Mouse (Mus musculus) midbrain, embryonic 15.5 days (tissue): Measurements from ENCODE around the gene Gstp3. TPM values are rescaled to one million over a fixed set of nuclear protein-coding genes. Genes with fewer than 3 reads are reported as not detected.
A peak's percentile ranks its signal among the peaks of the same experiment; 100 is the strongest.

Source experiments
- ATAC-seq: fragments of 200-750 bp; cut with Nextera tagmentation; replicated peaks from 2 replicates; pipeline ENCODE4 v1.8.0; 2017; ENCODE audit warnings: moderate TSS enrichment
- H3K27ac ChIP-seq: fragments of 300-500 bp; sonication (generic); 2 replicates; pipeline ENCODE4 v1.5.1; 2015; ENCODE audit warnings: mild to moderate bottlenecking, inconsistent platforms
- H3K27me3 ChIP-seq: fragments of 300-500 bp; sonication (generic); replicated peaks from 2 replicates; pipeline ENCODE4 v1.6.1; 2015; ENCODE audit warnings: inconsistent platforms
- H3K36me3 ChIP-seq: fragments of 300-500 bp; sonication (generic); replicated peaks from 2 replicates; pipeline ENCODE4 v1.6.1; 2015; ENCODE audit warnings: inconsistent platforms
- H3K4me1 ChIP-seq: fragments of 300-500 bp; sonication (generic); 2 replicates; pipeline ENCODE4 v1.6.1; 2015; ENCODE audit warnings: inconsistent platforms
- H3K4me2 ChIP-seq: fragments of 300-500 bp; sonication (generic); 2 replicates; pipeline ENCODE4 v1.6.1; 2015; ENCODE audit warnings: inconsistent platforms, mild to moderate bottlenecking, moderate library complexity
- H3K4me3 ChIP-seq: fragments of 300-500 bp; sonication (generic); 2 replicates; pipeline ENCODE4 v1.5.1; 2015; ENCODE audit warnings: mild to moderate bottlenecking, inconsistent platforms
- H3K9ac ChIP-seq: fragments of 300-500 bp; sonication (generic); 2 replicates; pipeline ENCODE4 v1.6.1; 2015; ENCODE audit warnings: mild to moderate bottlenecking, inconsistent platforms
- H3K9me3 ChIP-seq: fragments of 300-500 bp; sonication (generic); 2 replicates; pipeline ENCODE4 v1.6.1; 2016; ENCODE audit warnings: inconsistent platforms
- WGBS: fragments of 180-500 bp; shearing (Covaris S2); methylation state at CpG from one replicate; pipeline ENCODE4 v1.1.7; 2015; ENCODE audit warnings: mixed read lengths; 5-methylcytosine and 5-hydroxymethylcytosine counted together
- polyA plus RNA-seq: library from polyadenylated mRNA; unstranded; fragments of >200 nt; fragmentation: Nextera tagmentation; extraction: Ambion mirVana; gene quantifications from 2 replicates; pipeline ENCODE4 v1.2.1, GENCODE M21; 2015

Gstp3 gene
- polyA plus RNA-seq, 1 experiment from 2014 or later, result not detected

DNA sequence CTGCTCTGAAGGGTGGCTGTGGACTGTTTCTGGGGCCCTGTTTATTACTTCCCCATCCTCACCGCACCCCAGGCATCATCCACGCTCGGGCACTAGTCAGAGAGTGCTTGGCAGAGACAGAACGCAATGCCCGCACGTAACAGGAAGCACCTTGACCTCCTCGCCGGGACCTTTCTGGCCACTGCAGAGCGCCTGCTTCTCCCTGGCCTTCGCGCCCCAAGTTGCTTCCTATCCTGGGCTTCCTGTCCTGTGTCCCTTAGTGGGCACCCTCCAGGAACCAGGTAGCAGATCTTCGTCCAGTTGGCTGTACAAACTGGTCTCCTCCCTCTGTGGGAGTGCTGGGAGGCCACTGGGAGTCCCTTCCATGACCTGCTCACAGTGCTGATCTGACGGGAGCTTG, 39.1 kb upstream of the Gstp3 start:
- no peaks in the 10 kb centered on the region; the same call in 1 of the 2 replicates for H3K36me3 ChIP-seq
- ATAC-seq, result no peak
- 90% methylated on average over 13 of the region's 13 CpGs for WGBS
- no peaks in the 10 kb centered on the region for H3K9me3 ChIP-seq
- 0 out of 2 replicates have a peak overlapping the region, but pooled peaks have one; percentile 63 for H3K4me2 ChIP-seq
- no peak overlapping the region for H3K9ac ChIP-seq
- no peak overlapping the region for H3K4me3 ChIP-seq
- no peak overlapping the region for H3K27ac ChIP-seq
- peaks cover 56% of the 10 kb centered on the region for H3K4me1 ChIP-seq
- H3K27me3 ChIP-seq, result no peaks in the 10 kb centered on the region

DNA sequence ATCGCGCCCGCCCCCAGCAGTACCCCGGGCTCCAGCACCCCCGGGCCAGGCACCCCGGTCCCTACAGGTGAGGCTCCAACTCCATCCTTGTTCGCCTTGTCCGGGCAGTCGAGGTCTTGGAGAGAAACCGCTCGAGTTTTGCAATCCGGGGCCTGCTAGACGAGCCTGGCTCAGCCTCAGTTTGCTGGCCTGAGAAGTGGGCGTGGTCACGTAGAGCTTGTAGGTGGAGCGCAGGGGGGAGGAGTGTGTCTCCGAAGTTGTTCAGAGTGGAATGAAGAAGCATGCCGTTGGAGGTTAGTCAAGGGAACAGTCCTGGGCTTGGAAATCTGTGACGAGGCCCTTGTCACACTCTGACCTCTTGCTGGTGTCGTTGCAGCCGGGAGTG, 38.1 kb upstream of the Gstp3 start:
- peak overlapping the region; percentile 69 for H3K4me2 ChIP-seq
- peak overlapping the region; percentile 65 for H3K4me3 ChIP-seq
- H3K27ac ChIP-seq, result peak overlapping the region; percentile 70
- H3K36me3 ChIP-seq, result no peaks in the 10 kb centered on the region
- H3K9me3 ChIP-seq, result no peaks in the 10 kb centered on the region
- peaks cover 54% of the 10 kb centered on the region for H3K4me1 ChIP-seq
- peak overlapping the region; percentile 35 for H3K9ac ChIP-seq
- ATAC-seq, result no peak; the same call in 1 of the 2 replicates
- no peaks in the 10 kb centered on the region; the same call in 1 of the 2 replicates for H3K27me3 ChIP-seq
- WGBS, result 2% methylated on average over 21 of the region's 21 CpGs

DNA sequence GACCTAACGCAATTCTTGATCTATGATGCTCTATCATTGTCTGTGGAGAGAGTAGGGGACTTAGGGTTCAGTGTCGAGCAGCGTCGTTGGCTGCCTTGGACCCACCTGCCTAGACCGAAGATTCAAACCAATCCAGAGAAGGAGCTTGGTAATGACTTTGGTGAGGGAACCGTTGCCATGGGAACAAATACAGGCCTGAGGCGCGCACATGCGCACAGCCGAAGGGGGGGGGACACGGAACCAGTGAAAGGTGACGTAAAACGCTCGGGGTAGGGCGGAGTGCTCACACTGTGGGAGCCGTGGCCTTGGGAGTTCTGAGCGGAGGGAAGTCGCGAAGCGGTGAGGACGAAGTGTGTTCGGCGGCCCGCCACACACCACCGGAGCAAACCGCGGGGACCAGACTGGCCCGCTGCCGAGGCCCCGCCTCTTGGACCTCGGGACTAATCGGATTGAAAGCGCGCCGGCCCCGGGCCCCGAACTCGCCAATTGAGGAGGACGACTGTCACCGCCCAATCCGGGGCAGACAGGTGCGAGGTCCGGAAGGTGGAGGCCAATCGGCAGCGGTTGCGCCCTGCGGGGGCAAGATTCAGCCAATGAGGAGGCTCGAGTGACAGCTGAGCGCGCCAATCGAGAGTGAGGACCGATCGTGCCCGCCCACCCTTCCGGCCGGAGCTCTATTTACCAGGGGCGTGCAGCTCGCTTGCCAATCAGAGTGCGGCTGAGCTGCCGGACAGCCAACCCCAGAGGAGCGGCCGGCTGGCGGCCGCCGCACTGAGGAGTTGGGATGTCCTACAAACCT, 37.5 kb upstream of the Gstp3 start, which contains the start of gene Cdk2ap2:
TSS of gene Cdk2ap2 (plus strand) at position 541 of the 799 bp plus-strand sequence.
- under 1% methylated on average over 65 of the region's 65 CpGs for WGBS
- H3K4me3 ChIP-seq, result peak within 1 kb of the TSS; percentile 65
- H3K4me1 ChIP-seq, result peaks cover 48% of the 10 kb centered on the region
- H3K9ac ChIP-seq, result peak within 1 kb of the TSS; percentile 51
- peak within 1 kb of the TSS; percentile 69 for H3K4me2 ChIP-seq
- H3K36me3 ChIP-seq, result no peaks in the 10 kb centered on the region
- no peaks in the 10 kb centered on the region; the same call in 1 of the 2 replicates for H3K27me3 ChIP-seq
- H3K27ac ChIP-seq, result peak within 1 kb of the TSS; percentile 94
- no peaks in the 10 kb centered on the region for H3K9me3 ChIP-seq
- ATAC-seq, result peak; percentile 94

- H3K9me3 ChIP-seq, result no peaks in the 10 kb centered on the region
- no peak for ATAC-seq
- 68% methylated on average over 3 of the region's 3 CpGs for WGBS
- peak overlapping the region; percentile 69 for H3K4me2 ChIP-seq
- no peaks in the 10 kb centered on the region; the same call in 1 of the 2 replicates for H3K27me3 ChIP-seq
- no peak overlapping the region for H3K27ac ChIP-seq
- no peak overlapping the region for H3K9ac ChIP-seq
- no peak overlapping the region; the same call in 1 of the 2 replicates for H3K4me3 ChIP-seq
- no peaks in the 10 kb centered on the region for H3K36me3 ChIP-seq
- H3K4me1 ChIP-seq, result peaks cover 43% of the 10 kb centered on the region
Measured at GRCm38 (mm10) chr19:4095802-4096201, 36.4 kb upstream of the Gstp3 start.

GRCm38 (mm10) chr19:4094774-4095303, 35.5 kb upstream of the Gstp3 start:
- no peaks in the 10 kb centered on the region for H3K36me3 ChIP-seq
- no peak overlapping the region for H3K4me2 ChIP-seq
- H3K9ac ChIP-seq, result no peak overlapping the region
- H3K27me3 ChIP-seq, result no peaks in the 10 kb centered on the region; the same call in 1 of the 2 replicates
- no peaks in the 10 kb centered on the region for H3K9me3 ChIP-seq
- H3K4me3 ChIP-seq, result no peak overlapping the region
- H3K4me1 ChIP-seq, result peaks cover 34% of the 10 kb centered on the region
- 75% methylated on average over 5 of the region's 5 CpGs for WGBS
- no peak overlapping the region for H3K27ac ChIP-seq
- ATAC-seq, result no peak

DNA sequence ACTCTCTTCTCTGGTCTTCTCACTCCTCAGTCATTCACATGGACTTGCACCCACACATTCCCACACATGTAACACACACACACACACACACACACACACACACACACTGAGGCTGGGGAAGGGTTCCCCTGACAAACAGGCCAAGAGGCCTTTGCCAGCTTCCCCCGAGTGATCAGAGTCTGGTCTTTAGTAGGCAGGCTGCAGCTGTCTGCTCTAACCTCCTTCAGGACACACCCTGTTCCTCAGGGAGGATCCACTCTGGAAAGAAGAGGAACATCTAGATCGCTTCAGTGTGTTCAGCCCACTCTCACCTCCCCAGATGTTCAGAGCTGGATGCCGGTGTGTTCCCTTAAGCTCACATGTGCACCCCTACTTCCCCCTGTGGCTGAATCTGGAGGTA, 35.0 kb upstream of the Gstp3 start:
- no peak overlapping the region for H3K4me3 ChIP-seq
- H3K9ac ChIP-seq, result no peak overlapping the region
- no peak overlapping the region for H3K27ac ChIP-seq
- peaks cover 29% of the 10 kb centered on the region for H3K4me1 ChIP-seq
- no peak for ATAC-seq
- H3K27me3 ChIP-seq, result peaks cover 3% of the 10 kb centered on the region; the same call in 1 of the 2 replicates
- no peaks in the 10 kb centered on the region for H3K36me3 ChIP-seq
- no peaks in the 10 kb centered on the region for H3K9me3 ChIP-seq
- WGBS, result 87% methylated on average over 3 of the region's 3 CpGs
- no peak overlapping the region for H3K4me2 ChIP-seq

DNA sequence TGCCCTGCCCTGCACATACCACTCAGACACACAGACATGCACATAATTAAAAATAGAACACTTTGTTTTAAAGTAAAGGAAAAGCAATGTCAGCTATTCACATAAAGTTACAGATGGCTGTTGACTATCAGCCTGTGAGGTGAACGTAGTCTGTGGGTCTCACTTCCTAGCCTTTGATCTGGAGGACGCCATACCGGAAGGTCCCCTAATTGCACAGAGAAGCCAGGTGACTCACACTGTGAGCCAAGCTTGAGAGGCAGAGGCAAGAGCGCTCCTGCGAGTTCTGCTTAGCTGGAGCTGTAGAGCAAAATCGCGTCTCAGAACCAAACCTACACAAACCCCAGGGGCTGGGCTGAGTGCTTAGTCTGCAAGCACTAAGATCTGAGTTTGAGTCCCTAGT, 34.4 kb upstream of the Gstp3 start:
- Histone ChIP-seq H3K4me3 (no peak overlapping the region), H3K9ac (no peak overlapping the region), H3K4me1 (peaks cover 23% of the 10 kb centered on the region), H3K27ac (no peak overlapping the region), H3K4me2 (no peak overlapping the region), H3K9me3 (no peaks in the 10 kb centered on the region), H3K36me3 (no peaks in the 10 kb centered on the region), H3K27me3 (peaks cover 6% of the 10 kb centered on the region; the same call in 1 of the 2 replicates)
- WGBS, result 82% methylated on average over 7 of the region's 7 CpGs
- no peak for ATAC-seq

GRCm38 (mm10) chr19:4092750-4093149, 33.4 kb upstream of the Gstp3 start:
- no peak overlapping the region for H3K27ac ChIP-seq
- no peak for ATAC-seq

DNA sequence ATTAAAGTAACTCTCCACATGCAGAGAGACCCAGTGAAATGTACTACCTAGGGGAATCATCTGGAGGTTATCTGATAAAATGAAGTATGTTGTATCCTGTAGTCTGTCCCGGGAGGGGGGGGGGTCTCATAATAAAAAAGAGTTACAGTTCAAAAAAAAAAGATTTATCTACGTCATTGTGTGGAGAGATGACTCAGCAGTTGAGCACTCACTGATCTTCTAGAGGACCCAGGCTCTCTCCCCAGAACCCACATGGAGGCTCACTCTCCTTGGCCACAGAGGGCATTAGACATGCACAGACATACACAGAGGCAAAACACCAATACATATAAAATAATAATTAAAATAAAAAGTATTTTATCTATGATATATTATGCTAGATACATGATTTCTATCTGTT, 32.0 kb upstream of the Gstp3 start:
- Histone ChIP-seq H3K27me3 (peaks cover 6% of the 10 kb centered on the region; the same call in 1 of the 2 replicates), H3K36me3 (no peaks in the 10 kb centered on the region), H3K4me3 (no peak overlapping the region), H3K4me1 (peaks cover 7% of the 10 kb centered on the region; the same call in 1 of the 2 replicates), H3K9me3 (no peaks in the 10 kb centered on the region), H3K27ac (no peak overlapping the region), H3K4me2 (no peak overlapping the region), H3K9ac (no peak overlapping the region)
- WGBS, result 54% methylated on average over 2 of the region's 2 CpGs
- ATAC-seq, result no peak

More at GRCm38 (mm10) chr19:4092750-4093149, 33.4 kb upstream of the Gstp3 start:
- H3K9me3 ChIP-seq, result no peaks in the 10 kb centered on the region
- no peak overlapping the region for H3K4me2 ChIP-seq
- H3K9ac ChIP-seq, result no peak overlapping the region
- no peaks in the 10 kb centered on the region for H3K36me3 ChIP-seq
- H3K4me1 ChIP-seq, result peaks cover 13% of the 10 kb centered on the region
- peaks cover 6% of the 10 kb centered on the region; the same call in 1 of the 2 replicates for H3K27me3 ChIP-seq
- WGBS, result 91% methylated on average over 3 of the region's 3 CpGs
- H3K4me3 ChIP-seq, result no peak overlapping the region

DNA sequence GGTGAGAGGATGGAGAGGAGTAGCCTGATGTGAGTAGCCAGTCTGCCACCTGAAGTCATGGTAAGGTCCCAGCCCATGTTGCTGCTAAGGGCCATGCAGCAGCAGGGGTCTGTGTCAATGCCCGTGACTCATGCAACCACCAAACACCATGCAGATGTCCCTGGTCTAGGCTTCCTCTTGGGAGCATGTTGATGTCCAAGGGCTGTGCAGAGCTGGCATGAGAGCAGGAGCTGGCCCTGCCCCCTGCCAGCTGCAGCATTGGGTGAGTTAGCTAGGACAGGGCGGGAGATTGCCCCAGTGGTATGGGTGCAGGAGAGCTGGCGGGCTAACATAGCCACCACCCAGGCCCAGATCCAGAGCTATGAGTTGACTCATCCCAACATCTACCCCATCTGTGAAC, 31.1 kb upstream of the Gstp3 start:
- 89% methylated on average over 3 of the region's 3 CpGs for WGBS
- ATAC-seq, result no peak

GRCm38 (mm10) chr19:4089128-4089527, 29.8 kb upstream of the Gstp3 start:
- H3K4me2 ChIP-seq, result no peak overlapping the region
- no peaks in the 10 kb centered on the region for H3K36me3 ChIP-seq
- H3K4me3 ChIP-seq, result no peak overlapping the region
- 60% methylated on average over 6 of the region's 6 CpGs for WGBS
- H3K9me3 ChIP-seq, result no peaks in the 10 kb centered on the region
- H3K27ac ChIP-seq, result no peak overlapping the region
- no peak overlapping the region for H3K9ac ChIP-seq
- H3K4me1 ChIP-seq, result no peaks in the 10 kb centered on the region
- no peak for ATAC-seq
- H3K27me3 ChIP-seq, result peaks cover 6% of the 10 kb centered on the region; the same call in 1 of the 2 replicates

More for the DNA sequence above, 31.1 kb upstream of the Gstp3 start:
- H3K36me3 ChIP-seq, result no peaks in the 10 kb centered on the region
- no peak overlapping the region for H3K27ac ChIP-seq
- H3K4me1 ChIP-seq, result no peaks in the 10 kb centered on the region
- no peak overlapping the region for H3K9ac ChIP-seq
- H3K9me3 ChIP-seq, result no peaks in the 10 kb centered on the region
- peaks cover 6% of the 10 kb centered on the region; the same call in 1 of the 2 replicates for H3K27me3 ChIP-seq
- no peak overlapping the region for H3K4me2 ChIP-seq
- H3K4me3 ChIP-seq, result no peak overlapping the region

GRCm38 (mm10) chr19:4088146-4088545, 28.8 kb upstream of the Gstp3 start:
- H3K9ac ChIP-seq, result no peak overlapping the region
- H3K36me3 ChIP-seq, result no peaks in the 10 kb centered on the region
- no peak for ATAC-seq
- H3K9me3 ChIP-seq, result no peaks in the 10 kb centered on the region
- no peak overlapping the region for H3K4me2 ChIP-seq
- no peak overlapping the region for H3K4me3 ChIP-seq
- H3K27ac ChIP-seq, result no peak overlapping the region
- no peaks in the 10 kb centered on the region for H3K4me1 ChIP-seq
- peaks cover 6% of the 10 kb centered on the region; the same call in 1 of the 2 replicates for H3K27me3 ChIP-seq
- 65% methylated on average over 5 of the region's 5 CpGs for WGBS
